Mouse (Mus musculus) MEL (cell line): Measurements from ENCODE around the gene Zscan20.

ENCODE experiments used
- CTCF ChIP-seq, 3 experiments: IDR thresholded peaks in 2 of 3; conservative IDR thresholded peaks in 1 of 3; 2 replicates each; pipeline ENCODE4 v1.5.1; 2011 to 2012; ENCODE audit warnings: low read length in 3 of 3, low read depth in 2 of 3, mild to moderate bottlenecking in 2 of 3, improper control_type of control experiment in 1 of 3, inconsistent platforms in 1 of 3, mixed read lengths in 1 of 3, moderate library complexity in 1 of 3; ENCODE audit not compliant: control insufficient read depth in 1 of 3, insufficient read depth in 1 of 3, poor library complexity in 1 of 3, severe bottlenecking in 1 of 3
- ELF1 ChIP-seq: IDR thresholded peaks from 2 replicates; pipeline ENCODE4 v1.6.1; 2014; ENCODE audit warnings: low read depth, mild to moderate bottlenecking, inconsistent platforms, low read length, improper control_type of control experiment, moderate library complexity
- EP300 ChIP-seq, 2 experiments: IDR thresholded peaks; 2 replicates each; pipeline ENCODE4 v1.6.1; 2011; ENCODE audit warnings: improper control_type of control experiment in 2 of 2, low read length in 2 of 2, low read depth in 1 of 2, mild to moderate bottlenecking in 1 of 2
- ETS1 ChIP-seq: IDR thresholded peaks from 2 replicates; pipeline ENCODE4 v1.6.1; 2012; ENCODE audit warnings: low read depth, mild to moderate bottlenecking, inconsistent platforms, low read length, improper control_type of control experiment, moderate library complexity
- GATA1 ChIP-seq: IDR thresholded peaks from 2 replicates; pipeline ENCODE4 v1.6.1; 2011; ENCODE audit warnings: low read depth, low read length, improper control_type of control experiment
- HCFC1 ChIP-seq: IDR thresholded peaks from 2 replicates; pipeline ENCODE4 v1.6.1; 2012; ENCODE audit warnings: low read depth, mild to moderate bottlenecking, inconsistent platforms, low read length, improper control_type of control experiment, moderate library complexity
- MAX ChIP-seq: IDR thresholded peaks from 2 replicates; pipeline ENCODE4 v1.6.1; 2011; ENCODE audit warnings: low read length, improper control_type of control experiment
- MEF2A ChIP-seq: IDR thresholded peaks from 2 replicates; pipeline ENCODE4 v1.6.1; 2014; ENCODE audit warnings: low read depth, mild to moderate bottlenecking, inconsistent platforms, low read length, improper control_type of control experiment; ENCODE audit not compliant: poor library complexity, insufficient replicate concordance, severe bottlenecking; ENCODE audit errors: extremely low read depth
- MYC ChIP-seq: IDR thresholded peaks from 2 replicates; pipeline ENCODE4 v1.6.1; 2011; ENCODE audit warnings: low read depth, mild to moderate bottlenecking, low read length, improper control_type of control experiment, moderate library complexity
- NRF1 ChIP-seq: IDR thresholded peaks from 2 replicates; pipeline ENCODE4 v1.6.1; 2014; ENCODE audit warnings: low read depth, mild to moderate bottlenecking, inconsistent platforms, low read length, improper control_type of control experiment, moderate library complexity; ENCODE audit not compliant: poor library complexity, insufficient read depth, severe bottlenecking
- POLR2A ChIP-seq, 2 experiments: IDR thresholded peaks; 2 replicates each; pipeline ENCODE4 v1.6.1; 2011 to 2012; ENCODE audit warnings: low read length in 2 of 2, mild to moderate bottlenecking in 2 of 2, control low read depth in 1 of 2, improper control_type of control experiment in 1 of 2, low read depth in 1 of 2, moderate library complexity in 1 of 2; ENCODE audit not compliant: control insufficient read depth in 1 of 2, insufficient read depth in 1 of 2, poor library complexity in 1 of 2
- TBP ChIP-seq: IDR thresholded peaks from 2 replicates; pipeline ENCODE4 v1.8.0; 2011; ENCODE audit warnings: low read depth, low read length, improper control_type of control experiment
- UBTF ChIP-seq: IDR thresholded peaks from 2 replicates; pipeline ENCODE4 v1.6.1; 2012; ENCODE audit warnings: low read depth, mild to moderate bottlenecking, inconsistent platforms, low read length, improper control_type of control experiment, moderate library complexity, borderline replicate concordance; ENCODE audit not compliant: insufficient read depth
- USF1 ChIP-seq: IDR thresholded peaks from 2 replicates; pipeline ENCODE4 v1.6.1; 2014; ENCODE audit warnings: low read depth, mild to moderate bottlenecking, inconsistent platforms, low read length, improper control_type of control experiment, moderate library complexity

- no peak for TF ChIP-seq EP300 (IDR thresholded peaks at IDR 0.05; ENCODE audit: low read depth in 1 of 2, low read length in 2 of 2)
- no peak for TF ChIP-seq GATA1
- no peak for TF ChIP-seq NRF1
- TF ChIP-seq USF1, result no peak
- no peak for TF ChIP-seq UBTF
- TF ChIP-seq ETS1, result no peak
- no peak for TF ChIP-seq MEF2A
- TF ChIP-seq CTCF (IDR thresholded peaks at IDR 0.05 in 2 of 3, conservative IDR thresholded peaks at IDR 0.05 in 1 of 3; ENCODE audit: control insufficient read depth in 1 of 3, insufficient read depth in 1 of 3, low read depth in 2 of 3, low read length in 3 of 3, poor library complexity in 1 of 3, severe bottlenecking in 1 of 3), result no peak
- TF ChIP-seq POLR2A (IDR thresholded peaks at IDR 0.05; ENCODE audit: control insufficient read depth in 1 of 2, insufficient read depth in 1 of 2, low read depth in 1 of 2, low read length in 2 of 2, poor library complexity in 1 of 2), result no peak
- no peak for TF ChIP-seq HCFC1
- no peak for TF ChIP-seq MAX
- no peak for TF ChIP-seq ELF1
- TF ChIP-seq TBP, result no peak
- no peak for TF ChIP-seq MYC
These were observed 27.4 kb upstream of the Zscan20 start for GRCm38 (mm10) chr4:128637250-128637649.
